Mouse (Mus musculus): ENCODE measurements around the gene Gm17332.
"Not testable (repeated sequence)": the region's sequence is repeated elsewhere in the genome, so short reads cannot be mapped to it uniquely, and the experiment has no call there.

Gm17332 gene

GRCm38 (mm10) chr11:31182362-31182761 lies at the start of gene Gm17332:
Gm17332 (minus strand) TSS chr11:31182462.
- no peak for DNase-seq (ENCODE audit: low spot score)

GRCm38 (mm10) chr11:31229966-31230365 lies 47.7 kb upstream of the Gm17332 start:
- DNase-seq (ENCODE audit: low spot score) = no peak

DNA sequence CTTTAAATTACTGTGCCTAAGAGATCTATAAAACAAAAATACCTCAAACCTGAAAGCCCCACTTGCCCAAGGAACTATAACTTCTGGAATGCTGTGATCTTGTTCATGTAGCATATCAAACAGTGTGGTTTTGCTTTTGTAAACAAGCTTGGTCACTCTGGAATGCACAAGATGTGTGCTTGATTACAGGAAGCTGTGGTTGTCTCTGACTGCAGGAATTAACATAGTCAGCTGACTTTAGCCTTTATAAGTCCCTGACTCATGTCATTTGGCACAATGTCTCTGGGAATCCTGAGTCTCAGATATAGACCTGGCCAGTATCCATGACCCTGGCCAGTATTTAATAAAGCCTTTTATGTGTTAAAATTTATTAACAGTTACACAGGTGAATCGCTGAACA lies 43.1 kb upstream of the Gm17332 start:
- DNase-seq (ENCODE audit: low spot score) = no peak

- no peak for DNase-seq (ENCODE audit: low spot score)
These were observed 35.7 kb upstream of the Gm17332 start for GRCm38 (mm10) chr11:31218009-31218408.

DNA sequence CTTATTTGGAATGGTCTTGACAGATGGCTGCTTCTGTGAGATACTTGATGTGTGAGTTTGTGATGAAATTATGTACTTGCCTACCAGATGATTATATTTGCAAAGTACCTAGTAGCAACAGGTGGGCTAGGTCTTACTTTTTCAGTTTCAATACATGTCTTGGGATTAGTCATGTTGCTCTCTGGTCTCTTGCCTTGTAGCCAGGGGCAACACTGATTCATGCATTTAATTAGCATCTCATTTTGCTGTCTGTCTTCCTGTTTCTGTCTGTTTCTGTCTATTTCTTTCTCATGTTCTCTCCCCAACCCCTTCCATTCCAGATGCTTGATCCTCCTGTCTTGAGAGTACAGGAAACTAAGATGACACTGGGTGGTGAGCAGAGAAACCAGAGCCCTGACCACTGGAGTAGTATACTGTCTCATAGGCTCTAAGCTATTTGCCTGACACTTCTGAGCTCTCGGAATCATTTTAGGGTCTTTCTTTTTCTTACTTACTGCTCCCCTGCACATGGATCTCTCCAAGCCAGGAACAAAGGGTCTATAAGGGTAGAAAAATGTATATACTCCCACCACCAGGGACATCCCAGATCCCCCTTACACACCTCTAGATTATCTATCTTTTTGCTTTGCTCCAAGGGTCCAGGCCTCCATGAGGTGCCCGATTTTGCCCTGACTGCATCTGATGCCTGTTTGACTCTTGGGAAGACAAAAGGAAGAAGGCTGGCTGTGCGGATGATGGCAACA lies 13.5 kb upstream of the Gm17332 start:
- no peak for DNase-seq (ENCODE audit: low spot score)

GRCm38 (mm10) chr11:31194761-31195160 lies 12.5 kb upstream of the Gm17332 start:
- no peak for DNase-seq (ENCODE audit: low spot score)

DNA sequence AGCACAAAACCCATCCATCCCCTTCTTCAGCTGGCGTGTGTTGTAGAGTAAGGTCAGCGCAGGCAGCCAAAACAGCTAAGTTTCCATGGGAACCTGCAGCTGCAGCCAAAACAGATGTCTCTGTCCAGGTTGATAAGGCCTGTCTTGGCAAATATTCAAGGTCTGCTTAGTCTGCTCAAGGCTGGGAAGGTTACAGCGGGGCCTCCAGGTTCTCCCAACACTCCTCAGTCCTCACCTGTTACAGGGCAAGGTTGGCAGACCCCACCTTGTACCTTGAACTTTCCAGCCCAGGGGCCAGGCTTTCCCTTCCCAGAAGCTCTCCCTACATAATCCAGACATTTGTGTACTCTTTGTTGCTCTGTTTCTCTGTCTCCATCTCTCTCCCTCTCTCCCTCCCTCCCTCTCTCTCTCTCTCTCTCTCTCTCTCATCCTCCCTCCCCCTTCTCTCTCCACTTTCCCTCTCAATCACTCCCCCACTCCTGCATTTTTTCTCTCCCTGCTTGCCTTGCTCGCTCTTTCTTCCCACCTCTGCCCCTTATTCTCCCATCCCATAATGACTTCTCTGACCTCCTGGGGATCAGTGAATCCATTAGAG lies 12.1 kb downstream of the Gm17332 start:
- peak; percentile 49 for DNase-seq (ENCODE audit: low spot score)

- peak; percentile 48 for DNase-seq (ENCODE audit: low spot score)
These were observed 12.9 kb downstream of the Gm17332 start for GRCm38 (mm10) chr11:31169161-31170051.

DNA sequence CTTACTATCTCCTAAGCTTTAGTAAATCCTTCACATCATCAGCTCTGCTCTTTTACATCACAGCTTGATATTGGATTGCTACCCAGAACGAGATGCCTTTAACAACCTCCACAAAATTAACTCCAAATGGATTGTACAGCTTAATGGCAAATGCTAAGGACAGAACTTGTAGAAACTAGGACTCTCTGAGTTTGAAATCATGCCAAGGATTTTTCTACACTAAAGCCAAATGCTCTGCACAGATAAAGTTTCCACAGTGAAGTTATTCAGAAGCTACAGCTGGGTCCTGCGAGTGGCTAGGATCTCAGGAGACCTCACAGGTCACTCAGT lies 13.5 kb downstream of the Gm17332 start:
- no peak for DNase-seq (ENCODE audit: low spot score)

- DNase-seq (ENCODE audit: low spot score) = no peak
These were observed 25.2 kb downstream of the Gm17332 start for GRCm38 (mm10) chr11:31157021-31157420.

GRCm38 (mm10) chr11:31138394-31138793 lies 43.9 kb downstream of the Gm17332 start:
- not testable (repeated sequence) for DNase-seq (ENCODE audit: low spot score)

DNA sequence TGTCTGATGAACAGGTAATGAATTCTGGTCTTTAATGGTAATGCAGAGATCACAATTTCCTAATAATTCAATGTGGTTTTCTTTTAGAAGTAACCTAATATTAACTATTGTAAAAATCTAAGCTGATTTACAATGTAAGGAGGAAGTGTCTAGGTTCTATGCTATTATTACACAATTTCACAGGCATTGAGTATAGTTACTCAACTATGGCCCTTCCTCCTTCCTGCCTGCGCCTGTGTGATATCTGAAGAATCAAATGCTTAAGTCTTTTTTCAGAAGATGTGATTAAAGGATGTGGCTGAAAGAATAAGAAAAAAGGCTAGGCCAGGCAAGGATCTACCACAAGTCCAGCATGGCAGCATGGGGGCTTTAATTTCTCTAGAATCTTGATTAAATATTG lies 47.4 kb downstream of the Gm17332 start:
- DNase-seq (ENCODE audit: low spot score) = not testable (repeated sequence)

- not testable (repeated sequence) for DNase-seq (ENCODE audit: low spot score)
These were observed 48.5 kb downstream of the Gm17332 start for GRCm38 (mm10) chr11:31133726-31134125.
